Mouse (Mus musculus): Measurements from ENCODE around the gene Ust. TPM values are rescaled to one million over a fixed set of nuclear protein-coding genes. Genes with fewer than 3 reads are reported as not detected.

Gene Ust
- total and polyA plus RNA-seq, 3 experiments: not detected

GRCm38 (mm10) chr10:8304211-8304610, 214.4 kb downstream of the Ust start:
- DNase-seq (ENCODE audit: extremely low read depth): no peak
- Histone ChIP-seq H3K27ac (ENCODE audit: insufficient read depth, low read depth) (no peak overlapping the region), H3K36me3 (replicated peaks in 1 of 2; ENCODE audit: control insufficient read depth in 1 of 2, insufficient read depth in 1 of 2, low read length in 1 of 2) (no peaks in the 10 kb centered on the region), H3K9me3 (replicated peaks; ENCODE audit: low read length) (no peaks in the 10 kb centered on the region), H3K4me3 (replicated peaks in 1 of 3; ENCODE audit: low read depth in 2 of 3, low read length in 2 of 3, poor library complexity in 1 of 3) (no peak overlapping the region), H3K4me2 (ENCODE audit: insufficient read depth, low read depth, poor library complexity, severe bottlenecking) (no peak overlapping the region), H3K79me2 (replicated peaks; ENCODE audit: control insufficient read depth, extremely low read depth, insufficient read depth, poor library complexity, severe bottlenecking) (no peaks in the 10 kb centered on the region), H3K9ac (ENCODE audit: insufficient read depth, low read depth) (no peak overlapping the region), H3K27me3 (replicated peaks) (no peaks in the 10 kb centered on the region), H3K4me1 (ENCODE audit: control insufficient read depth in 1 of 2, insufficient read depth in 2 of 2) (peaks cover 5 to 16% of the 10 kb centered on the region in 2 experiments)
- TF ChIP-seq ZMIZ1 (IDR thresholded peaks at IDR 0.05; ENCODE audit: low read depth, low read length) (no peak), NRF1 (IDR thresholded peaks at IDR 0.05; ENCODE audit: low read depth, low read length) (no peak), POLR2AphosphoS2 (IDR thresholded peaks at IDR 0.05; ENCODE audit: low read depth, low read length) (no peak), JUND (conservative IDR thresholded peaks at IDR 0.05; ENCODE audit: low read depth, low read length) (no peak), ZKSCAN1 (IDR thresholded peaks at IDR 0.05; ENCODE audit: borderline replicate concordance, low read depth, low read length) (no peak), MAFK (IDR thresholded peaks at IDR 0.05; ENCODE audit: insufficient replicate concordance, low read length) (no peak), TCF12 (IDR thresholded peaks at IDR 0.05; ENCODE audit: low read depth, low read length) (no peak), PAX5 (IDR thresholded peaks at IDR 0.05; ENCODE audit: low read length) (no peak), MYC (IDR thresholded peaks at IDR 0.05; ENCODE audit: low read depth, low read length) (no peak), UBTF (IDR thresholded peaks at IDR 0.05; ENCODE audit: low read depth, low read length) (no peak), ELF1 (IDR thresholded peaks at IDR 0.05; ENCODE audit: low read depth, low read length) (no peak), E2F4 (IDR thresholded peaks at IDR 0.05; ENCODE audit: insufficient replicate concordance, low read depth, low read length) (no peak), SMC3 (IDR thresholded peaks at IDR 0.05; ENCODE audit: low read depth, low read length) (no peak), MAZ (IDR thresholded peaks at IDR 0.05; ENCODE audit: low read depth, low read length) (no peak), BHLHE40 (IDR thresholded peaks at IDR 0.05; ENCODE audit: low read depth, low read length) (no peak), KAT2A (IDR thresholded peaks at IDR 0.05; ENCODE audit: insufficient replicate concordance, low read length) (no peak), ZC3H11A (IDR thresholded peaks at IDR 0.05; ENCODE audit: low read depth, low read length) (no peak), EP300 (IDR thresholded peaks at IDR 0.05; ENCODE audit: low read length) (no peak), HCFC1 (IDR thresholded peaks at IDR 0.05; ENCODE audit: low read depth, low read length) (no peak), USF1 (IDR thresholded peaks at IDR 0.05; ENCODE audit: low read depth, low read length) (no peak)
- in situ Hi-C loops (cut with MboI; ENCODE audit: low pct_ligation_motif_present, low pct_unique_long_range_greater_than_20kb, low sequenced_read_pairs) (no loop called here), dilution Hi-C loops (cut with MboI; ENCODE audit: extremely low pct_ligation_motif_present, extremely low pct_unique_long_range_greater_than_20kb, low sequenced_read_pairs) (no loop called here)

DNA sequence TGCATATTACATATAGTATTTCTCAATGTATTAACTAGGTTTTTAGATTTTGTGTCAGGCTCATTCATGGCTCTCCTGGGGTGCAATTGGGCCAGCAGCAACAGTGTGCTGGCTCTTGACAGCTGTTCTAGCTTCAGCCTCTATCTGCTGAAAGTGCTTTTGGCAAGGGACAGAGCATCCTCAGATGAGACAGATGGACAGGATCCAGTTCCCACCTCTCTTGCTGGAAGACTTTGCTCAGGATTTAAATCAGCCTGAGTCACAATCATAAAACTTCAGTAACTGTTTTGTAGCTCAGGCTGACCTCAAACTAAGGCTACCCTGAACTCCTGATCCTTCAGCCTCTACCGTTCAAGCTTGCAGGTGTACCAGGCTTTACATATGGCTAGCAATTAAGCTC, 219.5 kb downstream of the Ust start:
- H3K9me3 ChIP-seq (replicated peaks; ENCODE audit: low read length): no peaks in the 10 kb centered on the region
- H3K4me1 ChIP-seq (ENCODE audit: control insufficient read depth in 1 of 2, insufficient read depth in 2 of 2): peaks cover 0 to 3% of the 10 kb centered on the region in 2 experiments; a peak in 2 of 4 replicates
- H3K4me3 ChIP-seq (replicated peaks in 1 of 3; ENCODE audit: low read depth in 2 of 3, low read length in 2 of 3, poor library complexity in 1 of 3): no peak overlapping the region
- no peak for DNase-seq (ENCODE audit: extremely low read depth)
- no peaks in the 10 kb centered on the region for H3K36me3 ChIP-seq (replicated peaks in 1 of 2; ENCODE audit: control insufficient read depth in 1 of 2, insufficient read depth in 1 of 2, low read length in 1 of 2)
- H3K4me2 ChIP-seq (ENCODE audit: insufficient read depth, low read depth, poor library complexity, severe bottlenecking): no peak overlapping the region
- TF ChIP-seq GABPA (IDR thresholded peaks at IDR 0.05; ENCODE audit: insufficient replicate concordance, low read depth, low read length) (no peak), SIN3A (IDR thresholded peaks at IDR 0.05; ENCODE audit: low read length) (no peak), USF2 (conservative IDR thresholded peaks at IDR 0.05; ENCODE audit: low read depth, low read length) (no peak), ZNF384 (IDR thresholded peaks at IDR 0.05; ENCODE audit: low read depth, low read length) (no peak), EP300 (IDR thresholded peaks at IDR 0.05; ENCODE audit: low read length) (no peak), BHLHE40 (IDR thresholded peaks at IDR 0.05; ENCODE audit: low read depth, low read length) (no peak), CTCF (conservative IDR thresholded peaks at IDR 0.05 in 1 of 2, IDR thresholded peaks at IDR 0.05 in 1 of 2; ENCODE audit: low read depth in 2 of 2, low read length in 2 of 2) (no peak), CHD1 (IDR thresholded peaks at IDR 0.05; ENCODE audit: low read depth, low read length) (no peak), MAZ (IDR thresholded peaks at IDR 0.05; ENCODE audit: low read depth, low read length) (no peak), UBTF (IDR thresholded peaks at IDR 0.05; ENCODE audit: low read depth, low read length) (no peak), TBP (conservative IDR thresholded peaks at IDR 0.05; ENCODE audit: low read depth, low read length) (no peak)
- dilution Hi-C loops (cut with MboI; ENCODE audit: extremely low pct_ligation_motif_present, extremely low pct_unique_long_range_greater_than_20kb, low sequenced_read_pairs) (no loop called here), in situ Hi-C loops (cut with MboI; ENCODE audit: low pct_ligation_motif_present, low pct_unique_long_range_greater_than_20kb, low sequenced_read_pairs) (no loop called here)
- no peaks in the 10 kb centered on the region for H3K79me2 ChIP-seq (replicated peaks; ENCODE audit: control insufficient read depth, extremely low read depth, insufficient read depth, poor library complexity, severe bottlenecking)
- no peak overlapping the region for H3K27ac ChIP-seq (ENCODE audit: insufficient read depth, low read depth)
- H3K9ac ChIP-seq (ENCODE audit: insufficient read depth, low read depth): no peak overlapping the region
- no peaks in the 10 kb centered on the region for H3K27me3 ChIP-seq (replicated peaks)

Data from CH12.LX (cell line).